Mouse (Mus musculus): ENCODE data around the gene Mrpl54. TPM values are rescaled to one million over a fixed set of nuclear protein-coding genes. Genes with fewer than 3 reads are reported as not detected.

Gene Mrpl54
- total and polyA plus RNA-seq, 3 experiments = 137 to 421 (median 157) TPM

- no peaks in the 10 kb centered on the region; a peak in 1 of 4 replicates for H3K36me3 ChIP-seq (ENCODE audit: control insufficient read depth in 1 of 2, insufficient read depth in 2 of 2, low read length in 2 of 2)
- H3K9me3 ChIP-seq (replicated peaks; ENCODE audit: insufficient read depth, low read length) = no peaks in the 10 kb centered on the region
- H3K27me3 ChIP-seq (ENCODE audit: control insufficient read depth in 1 of 2, insufficient read depth in 2 of 2, low read length in 2 of 2) = no peaks in the 10 kb centered on the region
- H3K4me3 ChIP-seq (ENCODE audit: control insufficient read depth in 1 of 2, insufficient read depth in 1 of 2, low read depth in 2 of 2, low read length in 2 of 2) = no peak overlapping the region
- H3K79me2 ChIP-seq (ENCODE audit: control insufficient read depth, insufficient read depth, low read length, poor library complexity) = no peaks in the 10 kb centered on the region
- H3K9ac ChIP-seq (ENCODE audit: control insufficient read depth, low read depth, low read length, poor library complexity, severe bottlenecking) = no peak overlapping the region
- peak; percentile 76 for DNase-seq (ENCODE audit: low read depth, low spot score)
- TF ChIP-seq TBP (IDR thresholded peaks at IDR 0.05; ENCODE audit: low read depth, low read length) = no peak
- no peak for TF ChIP-seq ZKSCAN1 (IDR thresholded peaks at IDR 0.05; ENCODE audit: low read depth, low read length)
- no peak for TF ChIP-seq ZNF384 (IDR thresholded peaks at IDR 0.05; ENCODE audit: low read depth, low read length)
- TF ChIP-seq TCF12 (IDR thresholded peaks at IDR 0.05; ENCODE audit: low read depth, low read length) = no peak
- no peak for TF ChIP-seq MAZ (IDR thresholded peaks at IDR 0.05; ENCODE audit: low read depth, low read length)
- no peak for TF ChIP-seq ZMIZ1 (IDR thresholded peaks at IDR 0.05; ENCODE audit: low read depth, low read length)
- TF ChIP-seq ELF1 (IDR thresholded peaks at IDR 0.05; ENCODE audit: low read depth, low read length) = no peak
- no peak for TF ChIP-seq POLR2AphosphoS2 (IDR thresholded peaks at IDR 0.05; ENCODE audit: low read length)
- no peak for TF ChIP-seq SMC3 (IDR thresholded peaks at IDR 0.05; ENCODE audit: low read depth, low read length)
- TF ChIP-seq POLR2A (IDR thresholded peaks at IDR 0.05; ENCODE audit: control insufficient read depth in 1 of 2, insufficient read depth in 1 of 2, low read depth in 1 of 2, low read length in 2 of 2, poor library complexity in 1 of 2) = no peak
- no peak for TF ChIP-seq BHLHE40 (IDR thresholded peaks at IDR 0.05; ENCODE audit: borderline replicate concordance, low read depth, low read length)
- no peak for TF ChIP-seq MAX (IDR thresholded peaks at IDR 0.05; ENCODE audit: low read length)
- TF ChIP-seq MXI1 (IDR thresholded peaks at IDR 0.05; ENCODE audit: low read depth, low read length) = no peak
- no peak overlapping the region for H3K27ac ChIP-seq (ENCODE audit: control insufficient read depth, low read depth, low read length)
- H3K4me1 ChIP-seq (ENCODE audit: control insufficient read depth in 1 of 2, insufficient read depth in 2 of 2, low read length in 2 of 2) = 0 out of 4 replicates have a peak, but pooled peaks cover 0 to 3% of the 10 kb centered on the region in 2 experiments
Observed at GRCm38 (mm10) chr10:81279496-81279895, 12.8 kb upstream of the Mrpl54 start.

- 0 out of 4 replicates have a peak, but pooled peaks cover 0 to 3% of the 10 kb centered on the region in 2 experiments for H3K4me1 ChIP-seq (ENCODE audit: control insufficient read depth in 1 of 2, insufficient read depth in 2 of 2, low read length in 2 of 2)
- H3K27me3 ChIP-seq (ENCODE audit: control insufficient read depth in 1 of 2, insufficient read depth in 2 of 2, low read length in 2 of 2) = no peaks in the 10 kb centered on the region
- H3K79me2 ChIP-seq (ENCODE audit: control insufficient read depth, insufficient read depth, low read length, poor library complexity) = no peaks in the 10 kb centered on the region
- TF ChIP-seq ZKSCAN1 (IDR thresholded peaks at IDR 0.05; ENCODE audit: low read depth, low read length) = no peak
- TF ChIP-seq UBTF (IDR thresholded peaks at IDR 0.05; ENCODE audit: borderline replicate concordance, insufficient read depth, low read depth, low read length) = no peak
- TF ChIP-seq CTCF (IDR thresholded peaks at IDR 0.05 in 2 of 3, conservative IDR thresholded peaks at IDR 0.05 in 1 of 3; ENCODE audit: control insufficient read depth in 1 of 3, insufficient read depth in 1 of 3, low read depth in 2 of 3, low read length in 3 of 3, poor library complexity in 1 of 3, severe bottlenecking in 1 of 3) = peak in 2 of 3 experiments; percentile 6 to 35; a peak in 3 of 6 replicates
- TF ChIP-seq MAFK (IDR thresholded peaks at IDR 0.05; ENCODE audit: borderline replicate concordance, low read depth, low read length) = no peak
- no peak for TF ChIP-seq POLR2AphosphoS2 (IDR thresholded peaks at IDR 0.05; ENCODE audit: low read length)
- no peak for TF ChIP-seq ELF1 (IDR thresholded peaks at IDR 0.05; ENCODE audit: low read depth, low read length)
- no peak for TF ChIP-seq ETS1 (IDR thresholded peaks at IDR 0.05; ENCODE audit: low read depth, low read length)
- no peak overlapping the region for H3K4me3 ChIP-seq (ENCODE audit: control insufficient read depth in 1 of 2, insufficient read depth in 1 of 2, low read depth in 2 of 2, low read length in 2 of 2)
- no peak for DNase-seq (ENCODE audit: low read depth, low spot score)
- no peak overlapping the region for H3K27ac ChIP-seq (ENCODE audit: control insufficient read depth, low read depth, low read length)
- no peak overlapping the region for H3K9ac ChIP-seq (ENCODE audit: control insufficient read depth, low read depth, low read length, poor library complexity, severe bottlenecking)
- no peaks in the 10 kb centered on the region; a peak in 2 of 4 replicates for H3K36me3 ChIP-seq (ENCODE audit: control insufficient read depth in 1 of 2, insufficient read depth in 2 of 2, low read length in 2 of 2)
- H3K9me3 ChIP-seq (replicated peaks; ENCODE audit: insufficient read depth, low read length) = no peaks in the 10 kb centered on the region
Observed at GRCm38 (mm10) chr10:81277676-81278075, 10.9 kb upstream of the Mrpl54 start.

Data from MEL (cell line).